Mouse (Mus musculus): ENCODE data around the gene Pitpnm3. TPM values are rescaled to one million over a fixed set of nuclear protein-coding genes. Genes with fewer than 3 reads are reported as not detected.

The Pitpnm3 gene
- polyA plus RNA-seq, 1 experiment from 2014 or later: 8.5 TPM

DNA sequence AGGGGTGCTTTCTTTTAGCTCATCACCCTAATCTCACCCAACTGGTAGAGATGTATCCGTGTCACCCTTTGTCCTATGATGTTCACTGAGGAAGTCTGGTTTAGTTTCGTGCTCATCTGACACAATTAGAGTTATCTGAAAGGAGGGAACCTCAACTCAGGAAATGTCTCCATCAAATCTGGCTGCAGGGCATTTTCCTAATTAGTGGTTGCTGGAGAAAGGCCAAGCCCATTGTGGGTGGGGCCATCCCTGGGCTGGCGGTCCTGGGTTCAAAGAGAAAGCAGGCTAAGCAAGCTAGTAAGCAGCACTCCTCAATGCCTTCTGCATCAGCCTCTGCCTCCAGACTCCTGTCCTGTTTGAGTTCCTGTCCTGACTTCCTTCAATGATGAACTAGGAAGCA lies 83.4 kb downstream of the Pitpnm3 start:
- Histone ChIP-seq H3K4me2 (replicated peaks; ENCODE audit: low read depth, low read length) (no peak overlapping the region), H3K36me3 (ENCODE audit: insufficient read depth, low read length) (no peaks in the 10 kb centered on the region), H3K4me3 (ENCODE audit: low read depth, low read length) (no peak overlapping the region), H3K27me3 (replicated peaks; ENCODE audit: insufficient read depth, low read length) (0 out of 2 replicates have a peak, but pooled peaks cover 3% of the 10 kb centered on the region), H3K9ac (replicated peaks; ENCODE audit: low read depth) (no peak overlapping the region), H3K4me1 (ENCODE audit: insufficient read depth, low read depth, low read length) (no peaks in the 10 kb centered on the region), H3K27ac (ENCODE audit: low read length) (no peak overlapping the region), H3K9me3 (ENCODE audit: low read length) (no peaks in the 10 kb centered on the region)
- 55% methylated on average over 3 of the region's 3 CpGs for WGBS
- DNase-seq (ENCODE audit: low spot score) (no peak), ATAC-seq (0 out of 2 replicates have a peak, but pooled peaks have one; percentile 5)
- TF ChIP-seq EP300 (IDR thresholded peaks at IDR 0.05) (no peak), CTCF (IDR thresholded peaks at IDR 0.05) (no peak)

DNA sequence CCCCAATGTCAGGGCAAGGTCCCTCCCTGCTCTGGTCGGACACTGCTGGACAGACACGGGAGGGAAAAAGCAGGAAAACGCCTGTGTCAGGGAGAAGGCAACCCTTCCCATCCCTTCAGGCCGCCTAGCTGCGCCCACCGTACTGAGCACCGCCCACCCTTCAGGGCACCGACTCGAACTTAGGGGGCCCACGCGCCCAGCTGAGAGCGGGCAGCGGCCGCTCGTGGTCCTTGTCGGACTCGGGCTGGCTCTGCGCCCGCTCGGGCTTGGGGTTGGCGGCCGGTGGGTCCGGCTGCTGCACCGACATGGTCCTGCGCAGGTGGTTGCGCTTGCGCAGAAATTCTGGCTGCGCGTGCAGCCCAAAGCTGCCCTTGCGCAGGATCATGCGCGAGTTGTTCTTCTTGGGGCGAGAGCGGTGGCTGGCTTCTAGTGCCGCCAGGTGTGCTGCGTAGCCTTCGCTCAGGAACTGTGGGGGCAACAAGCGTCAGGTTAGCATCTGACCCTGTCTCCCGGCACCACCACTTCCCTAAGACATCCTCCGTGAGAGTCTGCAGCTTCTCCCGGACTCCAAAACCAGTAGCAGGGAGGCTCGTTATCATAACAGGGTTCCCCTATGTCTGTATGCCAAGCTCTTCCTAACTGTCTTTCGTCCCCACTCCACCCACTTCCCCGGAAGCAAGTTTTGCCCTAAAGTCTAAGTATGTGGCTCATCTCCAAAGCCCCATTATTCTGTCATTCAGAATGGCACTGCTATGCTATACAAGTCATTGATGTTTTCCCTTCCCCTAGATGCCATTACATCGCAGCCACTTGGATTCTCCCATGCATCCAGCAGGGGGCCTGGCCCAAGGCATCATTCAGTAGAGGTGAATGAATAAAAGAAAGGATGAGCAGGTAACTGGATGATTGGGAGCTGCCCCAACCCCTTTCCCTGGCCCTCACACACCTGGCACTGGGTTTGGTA lies 84.4 kb downstream of the Pitpnm3 start:
- Histone ChIP-seq H3K9ac (replicated peaks; ENCODE audit: low read depth) (no peak overlapping the region), H3K4me2 (replicated peaks; ENCODE audit: low read depth, low read length) (peak overlapping the region; percentile 54), H3K4me1 (ENCODE audit: insufficient read depth, low read depth, low read length) (no peaks in the 10 kb centered on the region), H3K4me3 (ENCODE audit: low read depth, low read length) (peak overlapping the region; percentile 20; the same call in 1 of the 2 replicates), H3K9me3 (ENCODE audit: low read length) (no peaks in the 10 kb centered on the region), H3K36me3 (ENCODE audit: insufficient read depth, low read length) (no peaks in the 10 kb centered on the region), H3K27me3 (replicated peaks; ENCODE audit: insufficient read depth, low read length) (0 out of 2 replicates have a peak, but pooled peaks cover 3% of the 10 kb centered on the region), H3K27ac (ENCODE audit: low read length) (no peak overlapping the region)
- no peak for ATAC-seq
- WGBS: 5% methylated on average over 44 of the region's 45 CpGs
- TF ChIP-seq EP300 (IDR thresholded peaks at IDR 0.05): no peak
- peak; percentile 55 for TF ChIP-seq CTCF (IDR thresholded peaks at IDR 0.05)
- DNase-seq (ENCODE audit: low spot score): no peak

DNA sequence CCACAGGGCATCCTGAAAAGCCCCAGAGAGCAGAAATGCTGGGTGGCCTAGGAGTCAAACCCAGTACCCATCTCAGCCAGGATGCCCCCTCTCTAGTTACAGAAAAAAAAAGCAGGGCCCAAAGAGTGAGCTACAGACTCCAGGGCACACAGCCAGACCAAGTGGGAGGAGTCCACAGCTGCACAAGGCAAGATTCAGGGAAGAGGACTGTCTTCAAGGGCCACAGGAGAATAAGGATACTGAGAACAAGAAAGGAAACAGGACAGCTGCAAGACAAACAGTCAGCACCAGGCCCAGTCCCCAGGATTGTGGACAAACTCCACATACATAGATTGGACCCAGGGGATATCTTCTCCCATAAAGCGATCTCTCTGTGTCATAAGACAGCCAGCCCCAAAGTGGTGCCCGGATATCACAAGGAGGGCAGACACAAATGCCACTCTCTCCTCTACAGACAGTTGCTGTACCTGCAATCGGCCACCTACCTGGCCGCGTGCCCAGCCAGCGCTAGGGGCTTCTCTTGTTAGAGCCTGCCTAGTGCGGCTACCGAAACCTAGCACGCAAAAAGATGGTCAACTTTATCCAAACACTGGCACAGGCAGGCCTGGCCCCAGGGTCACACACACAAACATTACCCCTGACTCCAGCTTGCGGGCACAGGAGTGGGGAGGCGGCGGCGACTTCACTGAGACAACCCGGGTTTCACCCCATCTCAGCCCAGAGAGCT lies 85.2 kb downstream of the Pitpnm3 start:
- Histone ChIP-seq H3K27ac (ENCODE audit: low read length) (no peak overlapping the region), H3K4me2 (replicated peaks; ENCODE audit: low read depth, low read length) (peak overlapping the region; percentile 54), H3K4me3 (ENCODE audit: low read depth, low read length) (peak overlapping the region; percentile 20; the same call in 1 of the 2 replicates), H3K27me3 (replicated peaks; ENCODE audit: insufficient read depth, low read length) (0 out of 2 replicates have a peak, but pooled peaks cover 3% of the 10 kb centered on the region), H3K9me3 (ENCODE audit: low read length) (no peaks in the 10 kb centered on the region), H3K36me3 (ENCODE audit: insufficient read depth, low read length) (no peaks in the 10 kb centered on the region), H3K9ac (replicated peaks; ENCODE audit: low read depth) (no peak overlapping the region), H3K4me1 (ENCODE audit: insufficient read depth, low read depth, low read length) (no peaks in the 10 kb centered on the region)
- ATAC-seq (no peak), DNase-seq (ENCODE audit: low spot score) (peak; percentile 22)
- TF ChIP-seq CTCF (IDR thresholded peaks at IDR 0.05): no peak
- no peak for TF ChIP-seq EP300 (IDR thresholded peaks at IDR 0.05)
- WGBS: 32% methylated on average over 14 of the region's 14 CpGs

DNA sequence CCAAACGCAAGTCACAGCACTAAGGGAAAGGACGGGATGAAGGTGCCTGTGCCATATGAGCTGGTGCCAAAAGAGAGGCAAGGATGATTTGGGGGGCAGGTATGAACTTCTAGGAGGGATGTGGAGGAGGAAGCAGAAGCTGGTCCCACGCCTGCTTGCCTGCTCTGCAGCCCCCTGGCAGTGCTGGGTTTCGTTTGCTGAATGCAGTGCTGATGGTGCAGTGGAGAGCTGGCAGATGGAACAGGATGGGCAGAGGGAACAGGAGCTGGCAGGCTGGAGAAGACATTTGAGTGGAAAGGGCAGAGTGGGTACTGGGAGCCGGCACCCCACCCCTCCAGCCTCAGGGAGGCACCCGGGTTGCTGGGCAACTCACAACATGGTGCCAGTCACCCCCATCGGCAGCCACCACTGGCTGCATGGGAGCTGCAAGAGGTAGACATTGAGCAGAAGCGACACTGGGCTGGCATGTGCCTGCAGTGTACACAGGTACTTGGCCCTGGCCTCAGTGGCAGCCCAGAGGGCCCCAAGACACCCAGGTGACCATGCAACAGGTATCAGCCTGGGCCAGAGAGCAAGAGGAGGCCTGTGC lies 86.3 kb downstream of the Pitpnm3 start:
- H3K27me3 ChIP-seq (replicated peaks; ENCODE audit: insufficient read depth, low read length): 0 out of 2 replicates have a peak, but pooled peaks cover 3% of the 10 kb centered on the region
- H3K4me2 ChIP-seq (replicated peaks; ENCODE audit: low read depth, low read length): no peak overlapping the region
- WGBS: 67% methylated on average over 8 of the region's 8 CpGs
- no peak overlapping the region for H3K27ac ChIP-seq (ENCODE audit: low read length)
- ATAC-seq (no peak), DNase-seq (ENCODE audit: low spot score) (no peak)
- no peaks in the 10 kb centered on the region for H3K36me3 ChIP-seq (ENCODE audit: insufficient read depth, low read length)
- H3K4me3 ChIP-seq (ENCODE audit: low read depth, low read length): no peak overlapping the region
- H3K9me3 ChIP-seq (ENCODE audit: low read length): no peaks in the 10 kb centered on the region
- no peaks in the 10 kb centered on the region for H3K4me1 ChIP-seq (ENCODE audit: insufficient read depth, low read depth, low read length)
- no peak overlapping the region for H3K9ac ChIP-seq (replicated peaks; ENCODE audit: low read depth)
- TF ChIP-seq CTCF (IDR thresholded peaks at IDR 0.05): no peak
- no peak for TF ChIP-seq EP300 (IDR thresholded peaks at IDR 0.05)

DNA sequence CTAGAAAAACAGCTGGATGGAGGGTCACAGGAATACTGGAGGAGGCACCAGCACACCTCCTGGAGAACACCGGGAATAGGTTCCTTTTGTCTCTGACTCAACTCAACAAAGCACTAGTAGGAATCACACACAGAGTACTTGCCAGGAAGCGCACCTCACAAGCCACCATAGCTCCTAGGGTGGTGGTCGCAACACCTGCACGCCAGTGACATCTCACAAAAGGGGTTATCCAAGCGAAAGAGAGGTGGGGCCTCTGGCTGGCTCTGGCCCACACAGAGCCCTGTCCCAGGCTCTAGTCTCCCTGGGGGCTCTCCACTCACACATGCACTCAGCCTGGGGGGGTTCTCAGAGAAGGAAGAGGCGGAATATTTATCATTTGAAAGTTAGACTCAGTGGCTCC lies 86.8 kb downstream of the Pitpnm3 start:
- DNase-seq (ENCODE audit: low spot score) (no peak), ATAC-seq (no peak)
- Histone ChIP-seq H3K9ac (replicated peaks; ENCODE audit: low read depth) (no peak overlapping the region), H3K4me3 (ENCODE audit: low read depth, low read length) (no peak overlapping the region), H3K4me1 (ENCODE audit: insufficient read depth, low read depth, low read length) (no peaks in the 10 kb centered on the region), H3K36me3 (ENCODE audit: insufficient read depth, low read length) (no peaks in the 10 kb centered on the region), H3K27ac (ENCODE audit: low read length) (no peak overlapping the region), H3K9me3 (ENCODE audit: low read length) (no peaks in the 10 kb centered on the region), H3K27me3 (replicated peaks; ENCODE audit: insufficient read depth, low read length) (0 out of 2 replicates have a peak, but pooled peaks cover 3% of the 10 kb centered on the region), H3K4me2 (replicated peaks; ENCODE audit: low read depth, low read length) (no peak overlapping the region)
- WGBS: 72% methylated on average over 6 of the region's 6 CpGs
- TF ChIP-seq EP300 (IDR thresholded peaks at IDR 0.05) (no peak), CTCF (IDR thresholded peaks at IDR 0.05) (no peak)

DNA sequence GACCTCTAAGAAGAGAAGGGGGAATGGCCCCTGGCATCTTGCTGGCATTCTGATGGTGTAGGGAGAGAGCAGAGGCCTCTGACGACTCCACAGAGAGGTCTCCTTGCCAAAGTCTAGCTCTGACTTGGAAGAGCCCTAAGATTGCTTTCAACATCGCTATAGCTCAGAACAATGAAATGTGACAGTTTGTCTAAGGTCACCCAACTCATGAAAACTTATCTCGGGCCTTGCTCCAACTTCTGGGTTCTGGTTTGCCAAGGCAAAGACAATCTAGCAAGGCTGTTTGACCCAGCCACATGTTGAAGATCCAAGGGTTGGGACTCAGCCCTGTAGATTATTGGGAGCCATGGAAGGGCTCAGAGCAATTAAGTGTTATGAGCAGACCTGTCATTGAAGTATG lies 91.3 kb downstream of the Pitpnm3 start:
- Histone ChIP-seq H3K27me3 (replicated peaks; ENCODE audit: insufficient read depth, low read length) (no peaks in the 10 kb centered on the region), H3K27ac (ENCODE audit: low read length) (no peak overlapping the region), H3K36me3 (ENCODE audit: insufficient read depth, low read length) (no peaks in the 10 kb centered on the region), H3K9ac (replicated peaks; ENCODE audit: low read depth) (no peak overlapping the region), H3K9me3 (ENCODE audit: low read length) (no peaks in the 10 kb centered on the region), H3K4me1 (ENCODE audit: insufficient read depth, low read depth, low read length) (no peaks in the 10 kb centered on the region; the same call in 1 of the 2 replicates), H3K4me3 (ENCODE audit: low read depth, low read length) (no peak overlapping the region), H3K4me2 (replicated peaks; ENCODE audit: low read depth, low read length) (no peak overlapping the region)
- ATAC-seq: no peak
- peak; percentile 26 for DNase-seq (ENCODE audit: low spot score)
- 53% methylated on average over 3 of the region's 3 CpGs for WGBS
- TF ChIP-seq CTCF (IDR thresholded peaks at IDR 0.05) (no peak), EP300 (IDR thresholded peaks at IDR 0.05) (no peak)

Data from lung, postnatal 0 days (tissue).